Mouse (Mus musculus) small intestine, adult 2 months (tissue): ENCODE measurements around the gene Bptf.

Experiments used
- CTCF ChIP-seq: fragments of 200-500 bp; IDR thresholded peaks from 2 replicates; pipeline ENCODE4 v1.5.1; 2012; ENCODE audit warnings: low read depth, mild to moderate bottlenecking, control low read depth, inconsistent platforms, low read length, moderate library complexity, mixed read lengths; ENCODE audit not compliant: insufficient replicate concordance, insufficient read length; ENCODE audit errors: extremely low read depth
- POLR2A ChIP-seq: fragments of 200-500 bp; IDR thresholded peaks from 2 replicates; pipeline ENCODE4 v1.6.1; 2012; ENCODE audit warnings: low read depth, mild to moderate bottlenecking, control low read depth, inconsistent platforms, low read length, moderate library complexity

DNA sequence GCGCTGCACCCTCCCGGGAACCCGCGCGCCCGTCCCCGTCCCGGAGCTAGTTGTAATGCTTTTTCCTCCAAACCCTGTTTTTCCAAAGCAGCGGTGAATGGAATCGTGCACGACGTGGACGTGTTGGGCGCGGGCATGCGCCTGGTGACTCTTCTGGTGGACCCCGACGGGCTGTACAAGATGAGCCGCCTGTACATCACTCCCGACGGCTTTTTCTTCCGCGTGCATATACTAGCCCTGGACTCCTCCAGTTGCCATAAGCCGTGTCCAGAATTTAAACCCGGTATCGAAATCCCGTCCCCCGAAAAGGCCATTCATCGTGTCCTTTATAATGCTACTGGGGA is 103.7 kb downstream of the Bptf start:
- TF ChIP-seq CTCF, result no peak
- TF ChIP-seq POLR2A, result no peak
